Mouse (Mus musculus): ENCODE measurements around the gene Tmem30b.
A peak's percentile ranks its signal among the peaks of the same experiment; 100 is the strongest.
"Not testable (repeated sequence)": the region's sequence is repeated elsewhere in the genome, so short reads cannot be mapped to it uniquely, and the experiment has no call there.

The Tmem30b gene

GRCm38 (mm10) chr12:73558525-73559195 is 12.5 kb upstream of the Tmem30b start:
- no peak for DNase-seq (ENCODE audit: low read depth, low spot score)

GRCm38 (mm10) chr12:73554155-73554554 is 8.0 kb upstream of the Tmem30b start:
- DNase-seq (ENCODE audit: low read depth, low spot score) = peak; percentile 90

- no peak for DNase-seq (ENCODE audit: low read depth, low spot score)
Observed at GRCm38 (mm10) chr12:73548259-73548658, 2.1 kb upstream of the Tmem30b start.

DNA sequence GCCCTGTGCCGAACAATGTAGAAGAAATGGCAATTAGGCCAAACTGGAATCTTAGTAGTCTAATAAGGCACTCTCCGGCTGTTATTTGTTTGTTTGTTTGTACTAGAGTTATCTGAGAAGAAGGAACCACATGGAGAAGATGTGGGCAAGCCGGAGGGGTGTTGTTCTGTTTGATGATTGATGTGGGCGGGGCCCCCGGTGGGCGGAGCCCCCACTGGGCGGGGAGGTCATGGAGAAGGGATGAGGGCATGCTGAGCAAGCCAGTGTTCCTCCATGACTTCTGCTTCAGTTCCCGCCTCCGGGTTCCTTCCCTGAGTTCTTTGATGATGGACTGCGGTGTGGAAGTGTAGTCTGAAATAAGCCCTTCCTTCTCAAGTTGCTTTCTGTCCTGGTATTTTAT is 1.5 kb upstream of the Tmem30b start:
- peak; percentile 67 for DNase-seq (ENCODE audit: low read depth, low spot score)

GRCm38 (mm10) chr12:73545672-73546085 is 513 bp downstream of the Tmem30b start:
- DNase-seq (ENCODE audit: low read depth, low spot score) = no peak

- peak; percentile 27 for DNase-seq (ENCODE audit: low read depth, low spot score)
Observed at GRCm38 (mm10) chr12:73544736-73545671, 1.2 kb downstream of the Tmem30b start.

GRCm38 (mm10) chr12:73543191-73543590 is 3.0 kb downstream of the Tmem30b start:
- no peak for DNase-seq (ENCODE audit: low read depth, low spot score)

DNA sequence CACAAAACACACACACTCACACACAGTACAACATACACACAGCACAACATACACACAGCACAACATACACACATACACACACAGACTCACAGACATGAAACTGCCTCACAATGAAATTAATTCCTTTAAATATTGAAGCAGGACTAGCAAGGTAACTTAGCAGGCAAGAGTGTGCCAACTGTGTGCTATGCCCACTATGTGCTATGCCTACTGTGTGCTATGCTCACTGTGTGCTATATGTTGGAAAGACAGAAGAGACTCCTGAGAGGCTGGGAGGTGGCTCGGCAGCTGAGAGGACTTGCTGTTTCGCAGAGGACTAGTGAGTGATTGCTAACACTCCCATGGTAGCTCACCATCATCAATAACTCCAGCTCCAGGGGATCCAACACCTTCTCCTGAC is 5.8 kb downstream of the Tmem30b start:
- DNase-seq (ENCODE audit: low read depth, low spot score) = no peak

- DNase-seq (ENCODE audit: low read depth, low spot score) = no peak
Observed at GRCm38 (mm10) chr12:73539151-73539550, 7.0 kb downstream of the Tmem30b start.

GRCm38 (mm10) chr12:73538139-73538508 is 8.1 kb downstream of the Tmem30b start:
- not testable (repeated sequence) for DNase-seq (ENCODE audit: low read depth, low spot score)

DNA sequence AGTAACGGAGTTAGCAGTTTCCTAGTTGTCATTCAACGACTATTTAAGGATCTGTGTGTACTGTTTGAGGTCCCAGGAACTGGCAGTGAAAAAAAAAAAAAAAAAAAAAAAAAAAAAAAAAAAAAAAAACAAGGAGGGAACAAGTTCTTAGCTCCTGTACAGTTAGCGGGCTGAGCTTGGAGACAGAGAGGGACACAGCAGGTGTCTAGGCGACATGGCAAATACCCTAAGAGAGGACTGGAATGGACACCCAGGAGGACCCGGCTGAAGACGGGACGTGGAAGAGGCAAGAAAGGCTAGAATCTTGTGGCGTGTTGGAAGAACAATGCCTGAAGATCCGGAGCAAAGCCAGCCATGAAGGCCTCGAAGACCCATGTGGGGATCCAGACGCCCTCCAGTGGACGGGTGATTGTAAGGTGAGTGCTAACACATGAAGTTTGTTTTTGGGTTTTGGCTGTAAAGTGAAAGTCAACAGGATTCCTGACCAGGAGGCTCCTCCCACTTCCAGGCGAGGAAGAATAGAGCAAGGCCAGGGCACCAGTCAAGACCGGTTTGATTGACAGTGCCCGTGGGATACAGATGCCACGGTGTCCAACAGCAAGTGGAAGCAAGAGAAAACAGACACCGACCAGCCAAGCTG is 8.6 kb downstream of the Tmem30b start:
- DNase-seq (ENCODE audit: low read depth, low spot score) = peak; percentile 88

DNA sequence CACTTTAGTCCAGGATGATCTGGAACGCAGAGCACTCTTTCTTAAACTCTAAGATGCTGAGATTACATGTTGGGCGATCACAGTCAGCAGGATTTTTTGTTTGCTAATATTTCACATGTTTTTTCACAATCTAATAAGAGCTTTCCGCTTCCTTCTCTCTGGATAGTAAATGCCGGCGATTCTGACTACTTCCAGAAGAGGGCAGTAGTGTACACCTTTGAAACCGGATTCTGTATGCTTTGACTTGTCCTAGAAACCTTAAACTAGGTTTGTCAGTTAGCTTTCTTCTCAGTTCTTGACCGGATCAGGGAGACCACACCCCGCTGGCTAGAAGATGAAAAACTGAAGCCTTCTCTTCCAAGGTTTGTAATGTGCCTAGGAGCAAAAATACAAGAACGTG is 11.6 kb downstream of the Tmem30b start:
- peak; percentile 78 for DNase-seq (ENCODE audit: low read depth, low spot score)

DNA sequence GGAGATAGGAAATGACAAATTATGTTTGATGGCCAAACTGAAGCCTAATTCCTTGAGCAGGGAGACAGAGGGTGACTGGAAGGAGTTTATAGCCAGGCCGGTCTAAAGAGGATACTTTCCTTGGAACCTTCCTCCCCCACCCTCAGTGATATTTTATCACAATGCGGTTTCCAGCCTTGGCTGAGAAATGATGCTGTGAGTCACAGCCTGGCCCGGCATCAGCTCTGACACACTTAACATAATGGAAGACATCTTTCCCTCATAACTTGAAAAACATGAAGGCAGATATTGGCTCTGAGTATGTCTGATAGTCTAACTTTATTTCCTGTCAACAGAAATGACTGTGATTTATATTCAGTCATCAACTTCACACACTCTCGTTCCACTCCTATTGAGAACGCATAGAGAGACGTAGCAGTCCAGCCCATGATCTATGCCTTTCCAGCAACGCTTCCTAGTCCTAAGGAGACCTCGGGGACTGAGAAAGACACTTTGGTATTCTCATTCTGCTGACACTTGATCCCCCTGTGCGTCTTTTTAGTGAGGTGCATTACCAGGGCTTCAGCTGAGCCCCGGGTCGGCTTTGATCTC is 14.2 kb downstream of the Tmem30b start:
- no peak for DNase-seq (ENCODE audit: low read depth, low spot score)

- peak; percentile 43 for DNase-seq (ENCODE audit: low read depth, low spot score)
Observed at GRCm38 (mm10) chr12:73529590-73529989, 16.6 kb downstream of the Tmem30b start.

GRCm38 (mm10) chr12:73529131-73529530 is 17.1 kb downstream of the Tmem30b start:
- DNase-seq (ENCODE audit: low read depth, low spot score) = no peak

DNA sequence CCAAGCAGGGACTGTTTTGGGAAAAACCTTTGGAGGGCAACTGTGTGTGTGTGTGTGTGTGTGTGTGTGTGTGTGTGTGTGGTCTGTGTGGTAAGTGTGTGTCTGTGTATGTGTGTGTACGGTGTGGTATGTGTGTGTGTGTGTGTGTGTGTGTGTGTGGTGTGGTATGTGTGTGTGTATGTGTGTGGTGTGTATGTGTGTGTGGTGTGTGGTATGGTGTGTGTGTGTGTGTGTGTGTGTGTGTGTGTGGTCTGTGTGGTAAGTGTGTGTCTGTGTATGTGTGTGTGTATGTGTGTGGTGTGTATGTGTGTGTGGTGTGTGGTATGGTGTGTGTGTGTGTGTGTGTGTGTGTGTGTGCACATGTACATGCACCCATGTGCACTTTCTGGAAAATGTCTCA is 18.1 kb downstream of the Tmem30b start:
- not testable (repeated sequence) for DNase-seq (ENCODE audit: low read depth, low spot score)

DNA sequence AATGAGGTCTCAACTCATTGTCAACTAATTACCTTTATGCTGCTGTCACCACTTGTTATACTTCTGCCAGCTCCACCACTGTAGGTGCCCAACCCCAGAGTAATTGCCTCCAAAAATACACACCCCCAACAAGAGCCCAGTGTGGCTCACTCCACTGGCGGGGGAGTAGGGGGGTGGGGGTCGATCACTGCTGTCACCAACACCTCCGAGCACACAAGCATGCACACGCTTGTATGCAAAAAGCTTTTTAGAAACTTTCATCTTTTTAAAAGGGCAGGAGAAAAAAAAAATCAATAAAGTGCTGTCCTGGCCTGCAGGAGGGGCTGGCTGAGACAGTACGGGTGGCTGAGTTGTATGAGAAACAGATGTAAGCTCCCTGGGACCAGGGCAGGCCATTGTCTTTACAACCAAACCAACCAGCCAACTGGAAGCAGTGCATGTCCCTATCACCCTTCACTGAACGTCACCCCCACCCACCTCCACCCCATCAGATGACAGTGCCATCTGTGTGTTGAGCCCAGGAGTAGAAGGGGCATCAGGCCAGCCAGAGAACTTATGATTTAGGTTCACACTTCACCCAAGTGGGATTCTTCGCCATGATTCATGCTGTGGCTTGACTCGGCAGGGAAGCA is 20.8 kb downstream of the Tmem30b start:
- no peak for DNase-seq (ENCODE audit: low read depth, low spot score)

GRCm38 (mm10) chr12:73523066-73523465 is 23.1 kb downstream of the Tmem30b start:
- DNase-seq (ENCODE audit: low read depth, low spot score) = no peak

GRCm38 (mm10) chr12:73521944-73522343 is 24.2 kb downstream of the Tmem30b start:
- DNase-seq (ENCODE audit: low read depth, low spot score) = no peak

DNA sequence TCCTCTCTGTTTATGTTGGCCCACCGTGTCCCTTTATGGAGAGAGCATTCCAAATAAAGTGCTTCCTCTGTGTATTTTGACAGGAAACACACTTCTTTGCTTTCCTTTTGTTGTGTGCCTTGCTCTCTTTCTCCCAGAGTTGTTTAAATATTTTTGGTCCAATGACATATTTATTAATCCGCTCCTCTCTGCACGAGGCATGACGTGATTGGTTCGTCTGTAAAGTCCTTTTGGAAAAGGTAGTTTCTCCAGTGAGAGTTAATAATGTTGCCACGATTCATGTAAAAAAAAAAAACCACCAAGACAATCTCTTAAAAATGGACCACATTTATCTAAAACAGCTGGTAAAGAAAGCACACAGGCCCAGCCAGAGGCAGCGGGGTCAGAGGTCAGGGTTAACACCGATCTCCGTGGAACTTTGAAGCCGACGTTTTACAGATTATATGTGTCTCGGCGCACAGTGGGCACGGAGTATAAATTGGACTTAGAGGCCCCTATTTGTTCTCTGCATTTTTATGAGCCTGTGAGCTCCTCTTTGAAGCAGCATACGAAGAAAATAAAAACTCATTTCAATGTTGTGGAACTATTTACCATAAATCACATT is 24.9 kb downstream of the Tmem30b start:
- DNase-seq (ENCODE audit: low read depth, low spot score) = no peak

- DNase-seq (ENCODE audit: low read depth, low spot score) = peak; percentile 30
Observed at GRCm38 (mm10) chr12:73517768-73518167, 28.4 kb downstream of the Tmem30b start.
